Mouse (Mus musculus): ENCODE results near the gene Tctex1d1. TPM values are rescaled to one million over a fixed set of nuclear protein-coding genes. Genes with fewer than 3 reads are reported as not detected.

The Tctex1d1 gene
- total and polyA plus RNA-seq, 2 experiments = not detected

DNA sequence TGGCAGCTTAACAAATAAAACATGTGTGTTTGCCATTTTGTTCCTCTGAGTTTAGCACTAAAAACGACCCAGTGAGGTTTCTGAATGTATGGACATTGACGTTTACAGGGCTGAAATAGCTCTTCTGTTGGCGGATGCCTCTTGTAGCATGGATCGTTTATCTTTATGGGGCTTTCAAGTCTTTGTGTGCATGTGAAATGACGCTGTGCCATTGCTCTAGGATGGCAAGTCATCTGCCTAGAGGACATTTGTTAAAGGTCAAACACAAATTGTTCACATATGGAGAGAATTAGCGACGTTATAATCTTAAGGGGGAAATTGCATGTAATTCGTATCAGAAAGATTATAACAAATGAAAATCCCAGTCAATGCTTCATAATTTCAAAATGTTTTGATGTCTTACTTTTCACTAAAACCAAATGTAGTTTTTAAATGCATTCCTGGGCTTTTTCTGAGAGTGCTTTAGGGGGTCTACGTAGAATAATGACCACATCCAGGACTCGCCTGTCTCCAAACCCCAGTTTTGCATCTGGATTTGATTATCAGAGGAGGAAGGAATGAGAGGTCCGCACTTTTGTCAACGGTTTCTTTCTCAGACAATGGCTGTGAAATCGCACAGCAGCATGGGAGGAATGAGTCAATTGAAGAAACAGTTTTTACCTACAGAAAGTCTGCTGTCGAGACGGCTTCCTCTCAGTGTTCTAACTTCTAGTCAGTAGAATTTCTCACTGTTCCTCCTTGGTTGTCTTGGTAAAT is 27.0 kb downstream of the Tctex1d1 start:
- no peaks in the 10 kb centered on the region for H3K27me3 ChIP-seq (ENCODE audit: control insufficient read depth, insufficient read depth, low read length)
- H3K27ac ChIP-seq (replicated peaks; ENCODE audit: insufficient read depth, low read depth, low read length) = no peak overlapping the region
- no peak overlapping the region for H3K4me3 ChIP-seq (ENCODE audit: insufficient read depth, low read depth, low read length)
- H3K36me3 ChIP-seq (ENCODE audit: control insufficient read depth, insufficient read depth, low read length) = no peaks in the 10 kb centered on the region
- H3K4me1 ChIP-seq (ENCODE audit: control insufficient read depth, insufficient read depth, low read length) = no peaks in the 10 kb centered on the region
- no peaks in the 10 kb centered on the region for H3K79me2 ChIP-seq (ENCODE audit: control insufficient read depth, insufficient read depth, low read length)
- no peak overlapping the region for H3K9ac ChIP-seq (ENCODE audit: low read depth, low read length)
- TF ChIP-seq CTCF (IDR thresholded peaks at IDR 0.05; ENCODE audit: low read depth, low read length) (no peak), POLR2A (IDR thresholded peaks at IDR 0.05; ENCODE audit: extremely low read depth, insufficient read depth, low read length) (no peak)
- WGBS = 83% methylated on average over 15 of the region's 15 CpGs
- DNase-seq (ENCODE audit: extremely low read depth, low read depth, low spot score) = no peak

DNA sequence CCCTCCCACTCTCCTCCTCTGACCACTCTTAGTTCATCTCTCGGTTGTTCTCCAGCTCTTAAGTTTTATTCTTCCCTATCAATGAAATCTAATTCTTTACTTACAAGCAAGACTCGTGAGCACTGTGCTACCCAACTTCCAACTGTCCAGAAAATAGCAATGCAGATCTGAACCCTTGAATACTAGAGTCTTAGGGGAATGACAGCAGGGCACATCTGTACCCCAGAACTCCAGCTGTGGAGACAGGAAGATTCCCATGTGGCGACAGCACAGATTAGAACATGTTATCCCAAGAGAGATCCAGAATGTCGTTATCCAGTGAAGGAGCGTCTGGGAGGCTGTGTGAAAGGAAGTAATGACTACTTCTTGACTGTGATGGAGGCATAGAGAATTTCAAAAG is 27.9 kb downstream of the Tctex1d1 start:
- no peak for DNase-seq (ENCODE audit: extremely low read depth, low read depth, low spot score)
- TF ChIP-seq POLR2A (IDR thresholded peaks at IDR 0.05; ENCODE audit: extremely low read depth, insufficient read depth, low read length) (no peak), CTCF (IDR thresholded peaks at IDR 0.05; ENCODE audit: low read depth, low read length) (no peak)
- Histone ChIP-seq H3K36me3 (ENCODE audit: control insufficient read depth, insufficient read depth, low read length) (no peaks in the 10 kb centered on the region), H3K79me2 (ENCODE audit: control insufficient read depth, insufficient read depth, low read length) (no peaks in the 10 kb centered on the region), H3K9ac (ENCODE audit: low read depth, low read length) (no peak overlapping the region), H3K27ac (replicated peaks; ENCODE audit: insufficient read depth, low read depth, low read length) (no peak overlapping the region), H3K4me1 (ENCODE audit: control insufficient read depth, insufficient read depth, low read length) (no peaks in the 10 kb centered on the region), H3K27me3 (ENCODE audit: control insufficient read depth, insufficient read depth, low read length) (no peaks in the 10 kb centered on the region), H3K4me3 (ENCODE audit: insufficient read depth, low read depth, low read length) (no peak overlapping the region)
- 90% methylated on average over 5 of the region's 5 CpGs for WGBS

DNA sequence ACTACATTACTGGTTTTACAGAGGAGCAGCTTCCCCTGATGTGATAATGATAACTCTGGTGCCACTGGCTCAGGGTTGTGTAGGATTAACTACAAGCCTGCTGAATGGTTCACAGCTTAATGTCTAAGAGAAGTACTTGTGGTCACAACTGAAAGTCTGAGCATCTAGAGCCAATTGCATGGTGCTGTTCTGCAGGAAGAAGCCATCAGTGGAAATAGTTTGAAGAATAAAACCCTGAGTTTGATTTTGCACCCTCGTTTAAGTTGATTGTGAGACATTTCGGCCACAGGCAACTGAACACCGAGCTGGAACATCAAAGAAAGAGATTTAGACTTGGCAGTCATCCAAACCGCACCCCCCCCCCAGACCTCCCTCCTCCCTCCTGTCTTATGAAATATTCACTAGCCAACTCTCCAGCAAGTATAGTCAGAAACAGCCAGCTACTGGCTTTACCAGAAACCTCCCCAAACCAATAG is 28.6 kb downstream of the Tctex1d1 start:
- no peak for DNase-seq (ENCODE audit: extremely low read depth, low read depth, low spot score)
- 12% methylated on average over 4 of the region's 4 CpGs for WGBS

DNA sequence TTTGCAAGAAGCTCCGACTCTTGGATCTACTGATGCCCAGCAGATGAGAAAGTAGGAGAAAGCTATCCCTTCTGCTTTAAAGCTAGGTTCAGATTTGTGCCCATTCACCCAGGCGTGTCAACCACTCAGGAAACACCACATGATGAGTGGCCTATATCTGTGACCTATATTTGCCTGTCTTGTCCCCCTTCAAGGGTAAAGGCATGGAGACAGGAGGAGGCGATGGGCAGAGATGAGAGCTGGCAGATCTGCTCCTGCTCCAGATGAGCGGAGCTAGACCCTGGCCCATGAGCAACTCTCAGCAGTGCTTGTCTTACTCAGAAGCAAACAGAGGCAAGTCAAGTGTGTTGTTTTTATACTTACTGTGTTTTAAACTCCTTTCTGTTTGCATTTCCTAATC is 32.3 kb downstream of the Tctex1d1 start:
- no peaks in the 10 kb centered on the region for H3K36me3 ChIP-seq (ENCODE audit: control insufficient read depth, insufficient read depth, low read length)
- 96% methylated on average over 4 of the region's 4 CpGs for WGBS
- TF ChIP-seq CTCF (IDR thresholded peaks at IDR 0.05; ENCODE audit: low read depth, low read length) (no peak), POLR2A (IDR thresholded peaks at IDR 0.05; ENCODE audit: extremely low read depth, insufficient read depth, low read length) (no peak)

More for the DNA sequence above, 28.6 kb downstream of the Tctex1d1 start:
- Histone ChIP-seq H3K27ac (replicated peaks; ENCODE audit: insufficient read depth, low read depth, low read length) (no peak overlapping the region), H3K4me3 (ENCODE audit: insufficient read depth, low read depth, low read length) (no peak overlapping the region), H3K27me3 (ENCODE audit: control insufficient read depth, insufficient read depth, low read length) (no peaks in the 10 kb centered on the region), H3K36me3 (ENCODE audit: control insufficient read depth, insufficient read depth, low read length) (no peaks in the 10 kb centered on the region), H3K4me1 (ENCODE audit: control insufficient read depth, insufficient read depth, low read length) (no peaks in the 10 kb centered on the region), H3K9ac (ENCODE audit: low read depth, low read length) (no peak overlapping the region), H3K79me2 (ENCODE audit: control insufficient read depth, insufficient read depth, low read length) (no peaks in the 10 kb centered on the region)
- TF ChIP-seq POLR2A (IDR thresholded peaks at IDR 0.05; ENCODE audit: extremely low read depth, insufficient read depth, low read length) (no peak), CTCF (IDR thresholded peaks at IDR 0.05; ENCODE audit: low read depth, low read length) (no peak)

DNA sequence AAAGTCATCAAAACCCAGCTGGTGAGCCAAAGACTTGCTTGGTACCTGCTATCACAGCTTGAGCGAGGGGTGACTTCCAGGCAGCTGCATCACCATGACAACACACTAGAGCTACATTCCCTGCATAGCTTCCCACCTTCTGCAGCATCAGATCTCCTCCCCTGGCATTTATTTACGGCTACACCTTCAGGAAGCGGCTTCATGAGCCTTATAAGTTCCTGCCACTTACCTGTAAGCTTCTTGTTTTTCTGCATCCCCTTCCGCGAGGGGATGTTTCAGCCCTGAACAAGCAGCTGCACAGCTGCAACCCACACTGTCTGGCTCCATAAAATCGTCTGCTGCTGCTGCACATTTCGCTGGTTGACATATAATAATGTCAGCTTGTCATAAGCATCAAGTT is 33.4 kb downstream of the Tctex1d1 start:
- 63% methylated on average over 7 of the region's 7 CpGs for WGBS
- no peak for DNase-seq (ENCODE audit: extremely low read depth, low read depth, low spot score)
- TF ChIP-seq POLR2A (IDR thresholded peaks at IDR 0.05; ENCODE audit: extremely low read depth, insufficient read depth, low read length) = no peak
- TF ChIP-seq CTCF (IDR thresholded peaks at IDR 0.05; ENCODE audit: low read depth, low read length) = no peak
- Histone ChIP-seq H3K27me3 (ENCODE audit: control insufficient read depth, insufficient read depth, low read length) (no peaks in the 10 kb centered on the region), H3K4me1 (ENCODE audit: control insufficient read depth, insufficient read depth, low read length) (no peaks in the 10 kb centered on the region), H3K36me3 (ENCODE audit: control insufficient read depth, insufficient read depth, low read length) (no peaks in the 10 kb centered on the region), H3K79me2 (ENCODE audit: control insufficient read depth, insufficient read depth, low read length) (no peaks in the 10 kb centered on the region), H3K4me3 (ENCODE audit: insufficient read depth, low read depth, low read length) (no peak overlapping the region), H3K27ac (replicated peaks; ENCODE audit: insufficient read depth, low read depth, low read length) (no peak overlapping the region), H3K9ac (ENCODE audit: low read depth, low read length) (no peak overlapping the region)

More for the DNA sequence above, 32.3 kb downstream of the Tctex1d1 start:
- no peak overlapping the region for H3K4me3 ChIP-seq (ENCODE audit: insufficient read depth, low read depth, low read length)
- no peak overlapping the region for H3K27ac ChIP-seq (replicated peaks; ENCODE audit: insufficient read depth, low read depth, low read length)
- no peak for DNase-seq (ENCODE audit: extremely low read depth, low read depth, low spot score)
- H3K9ac ChIP-seq (ENCODE audit: low read depth, low read length) = no peak overlapping the region
- H3K4me1 ChIP-seq (ENCODE audit: control insufficient read depth, insufficient read depth, low read length) = no peaks in the 10 kb centered on the region
- H3K79me2 ChIP-seq (ENCODE audit: control insufficient read depth, insufficient read depth, low read length) = no peaks in the 10 kb centered on the region
- H3K27me3 ChIP-seq (ENCODE audit: control insufficient read depth, insufficient read depth, low read length) = no peaks in the 10 kb centered on the region

DNA sequence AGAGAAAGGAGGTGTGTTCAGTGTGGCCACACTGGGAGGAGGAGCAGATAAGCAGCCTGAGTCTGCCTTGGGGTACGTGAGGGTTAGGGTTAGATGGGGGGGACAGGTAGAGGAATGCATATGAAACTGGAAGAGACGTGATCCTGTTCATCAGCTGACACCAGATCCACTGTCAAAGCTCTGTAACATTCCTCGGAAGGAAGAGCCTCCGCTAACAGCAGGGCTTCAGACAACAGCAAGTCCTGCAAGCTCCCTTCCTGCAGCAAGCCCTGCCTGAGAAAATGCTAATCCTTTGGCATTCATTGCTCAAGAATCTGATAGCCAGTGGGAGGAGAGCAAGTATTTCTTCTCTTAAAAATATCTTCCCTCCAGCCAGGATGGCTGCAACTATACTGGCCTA is 35.1 kb downstream of the Tctex1d1 start:
- Histone ChIP-seq H3K36me3 (ENCODE audit: control insufficient read depth, insufficient read depth, low read length) (no peaks in the 10 kb centered on the region), H3K9ac (ENCODE audit: low read depth, low read length) (no peak overlapping the region), H3K27me3 (ENCODE audit: control insufficient read depth, insufficient read depth, low read length) (no peaks in the 10 kb centered on the region), H3K79me2 (ENCODE audit: control insufficient read depth, insufficient read depth, low read length) (no peaks in the 10 kb centered on the region), H3K4me1 (ENCODE audit: control insufficient read depth, insufficient read depth, low read length) (no peaks in the 10 kb centered on the region), H3K4me3 (ENCODE audit: insufficient read depth, low read depth, low read length) (no peak overlapping the region), H3K27ac (replicated peaks; ENCODE audit: insufficient read depth, low read depth, low read length) (no peak overlapping the region)
- WGBS = 45% methylated on average over 4 of the region's 4 CpGs
- DNase-seq (ENCODE audit: extremely low read depth, low read depth, low spot score) = no peak
- no peak for TF ChIP-seq CTCF (IDR thresholded peaks at IDR 0.05; ENCODE audit: low read depth, low read length)
- TF ChIP-seq POLR2A (IDR thresholded peaks at IDR 0.05; ENCODE audit: extremely low read depth, insufficient read depth, low read length) = no peak

Data from liver, adult 2 months (tissue).